Mouse (Mus musculus) thymus, adult 2 months (tissue): ENCODE results near the gene Fgf4. TPM values are rescaled to one million over a fixed set of nuclear protein-coding genes. Genes with fewer than 3 reads are reported as not detected.

ENCODE experiments used
- DNase-seq: peaks from one replicate; pipeline ENCODE4 v3.0.0; 2021
- H3K27ac ChIP-seq: fragments of 200-500 bp; 2 replicates; pipeline ENCODE4 v1.5.1; 2012; ENCODE audit warnings: low read length, control low read depth; ENCODE audit not compliant: control insufficient read depth, insufficient read depth
- H3K27me3 ChIP-seq: fragments of 200-500 bp; 2 replicates; pipeline ENCODE4 v1.6.1; 2012; ENCODE audit warnings: mild to moderate bottlenecking, low read length, moderate library complexity, mixed read lengths; ENCODE audit not compliant: control insufficient read depth, insufficient read depth
- H3K36me3 ChIP-seq: fragments of 200-500 bp; 2 replicates; pipeline ENCODE4 v1.6.1; 2012; ENCODE audit warnings: mild to moderate bottlenecking, low read length, moderate library complexity; ENCODE audit not compliant: control insufficient read depth, insufficient read depth
- H3K4me1 ChIP-seq: fragments of 200-500 bp; replicated peaks from 2 replicates; pipeline ENCODE4 v1.6.1; 2012; ENCODE audit warnings: low read length; ENCODE audit not compliant: control insufficient read depth, insufficient read depth
- H3K4me3 ChIP-seq: fragments of 200-500 bp; 2 replicates; pipeline ENCODE4 v1.5.1; 2012; ENCODE audit warnings: mild to moderate bottlenecking, low read length, control low read depth, moderate library complexity; ENCODE audit not compliant: control insufficient read depth, insufficient read depth
- CTCF ChIP-seq: fragments of 200-500 bp; IDR thresholded peaks from 2 replicates; pipeline ENCODE4 v1.5.1; 2012; ENCODE audit warnings: mild to moderate bottlenecking, control low read depth, low read length, moderate library complexity, borderline replicate concordance; ENCODE audit not compliant: control insufficient read depth, poor library complexity, insufficient read depth; ENCODE audit errors: extremely low read depth
- POLR2A ChIP-seq: fragments of 200-500 bp; IDR thresholded peaks from 2 replicates; pipeline ENCODE4 v1.6.1; 2012; ENCODE audit warnings: mild to moderate bottlenecking, low read length, control low read depth, moderate library complexity; ENCODE audit not compliant: control insufficient read depth, poor library complexity, insufficient read depth; ENCODE audit errors: extremely low read depth
- WGBS: fragments of 180-500 bp; shearing (Covaris S2); methylation state at CpG from one replicate; pipeline ENCODE4 v1.1.7; 2018; 5-methylcytosine and 5-hydroxymethylcytosine counted together
- polyA plus RNA-seq: library from polyadenylated mRNA; depleted of rRNA; stranded (reverse); fragments of >200 nt; gene quantifications from 2 replicates; pipeline ENCODE4 v1.2.3, GENCODE M21; 2012; rRNA removed

Fgf4 gene
- polyA plus RNA-seq, 1 experiment = 0.19 TPM

- Histone ChIP-seq H3K27me3 (no peaks in the 10 kb centered on the region; the same call in 1 of the 2 replicates), H3K36me3 (no peaks in the 10 kb centered on the region), H3K4me3 (no peak overlapping the region), H3K27ac (no peak overlapping the region), H3K4me1 (no peaks in the 10 kb centered on the region)
- TF ChIP-seq POLR2A (no peak), CTCF (peak; percentile 88)
- WGBS = 14% methylated on average over 28 of the region's 28 CpGs
- peak; percentile 53 for DNase-seq
Observed at GRCm38 (mm10) chr7:144906708-144907397, 59.7 kb downstream of the Fgf4 start.

GRCm38 (mm10) chr7:144907793-144908192, 60.6 kb downstream of the Fgf4 start:
- 17% methylated on average over 8 of the region's 8 CpGs for WGBS
- no peak for TF ChIP-seq CTCF
- TF ChIP-seq POLR2A = no peak
- Histone ChIP-seq H3K27ac (no peak overlapping the region), H3K36me3 (no peaks in the 10 kb centered on the region), H3K27me3 (no peaks in the 10 kb centered on the region; the same call in 1 of the 2 replicates), H3K4me3 (no peak overlapping the region), H3K4me1 (no peaks in the 10 kb centered on the region)
- DNase-seq = no peak

- no peak overlapping the region for H3K27ac ChIP-seq
- no peak for DNase-seq
- no peaks in the 10 kb centered on the region for H3K36me3 ChIP-seq
- H3K4me1 ChIP-seq = no peaks in the 10 kb centered on the region
- TF ChIP-seq CTCF (no peak), POLR2A (no peak)
- no peaks in the 10 kb centered on the region; the same call in 1 of the 2 replicates for H3K27me3 ChIP-seq
- WGBS = 72% methylated on average over 7 of the region's 7 CpGs
- no peak overlapping the region for H3K4me3 ChIP-seq
Observed at GRCm38 (mm10) chr7:144908705-144909104, 61.5 kb downstream of the Fgf4 start.

DNA sequence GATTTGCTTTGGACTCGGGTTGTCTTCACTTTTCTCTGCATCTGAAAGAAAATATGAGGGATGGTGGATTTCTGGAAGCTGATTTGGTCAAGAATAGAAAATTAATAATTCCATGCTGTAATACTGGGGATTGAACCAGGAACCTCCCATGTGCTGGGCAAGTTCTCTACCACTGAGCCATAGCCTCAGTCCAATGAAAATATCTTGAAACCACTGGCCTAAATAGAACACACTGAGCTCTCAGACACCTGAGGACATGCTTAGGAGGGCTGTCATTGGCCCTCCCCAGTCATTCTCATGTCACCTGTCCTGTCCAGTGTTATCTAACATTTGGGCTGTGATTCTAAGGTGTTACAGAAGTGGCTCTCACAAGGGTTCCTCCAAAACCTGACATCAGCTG, 64.0 kb downstream of the Fgf4 start:
- Histone ChIP-seq H3K36me3 (no peaks in the 10 kb centered on the region), H3K27me3 (no peaks in the 10 kb centered on the region; the same call in 1 of the 2 replicates), H3K27ac (no peak overlapping the region), H3K4me3 (no peak overlapping the region), H3K4me1 (peaks cover 5% of the 10 kb centered on the region)
- 82% methylated on average over 1 of the region's 1 CpGs for WGBS
- DNase-seq = no peak
- TF ChIP-seq POLR2A (no peak), CTCF (no peak)

- Histone ChIP-seq H3K27me3 (no peaks in the 10 kb centered on the region; the same call in 1 of the 2 replicates), H3K36me3 (no peaks in the 10 kb centered on the region), H3K27ac (no peak overlapping the region), H3K4me1 (peaks cover 5% of the 10 kb centered on the region), H3K4me3 (no peak overlapping the region)
- no peak for TF ChIP-seq POLR2A
- WGBS = 90% methylated on average over 4 of the region's 4 CpGs
- no peak for DNase-seq
Observed at GRCm38 (mm10) chr7:144912897-144913296, 65.7 kb downstream of the Fgf4 start.

- Histone ChIP-seq H3K4me3 (peak overlapping the region; percentile 97), H3K36me3 (no peaks in the 10 kb centered on the region; the same call in 1 of the 2 replicates), H3K4me1 (peaks cover 5% of the 10 kb centered on the region), H3K27me3 (no peaks in the 10 kb centered on the region), H3K27ac (no peak overlapping the region)
- 12% methylated on average over 17 of the region's 17 CpGs for WGBS
- no peak for DNase-seq
- TF ChIP-seq CTCF = no peak
- TF ChIP-seq POLR2A = no peak
Observed at GRCm38 (mm10) chr7:144914296-144914947, 67.3 kb downstream of the Fgf4 start.

Other genes with a start within 250 kb of the Fgf4 start
- 2.8 and 3.7 TPM in 2 replicates for gene Ano1, start 95.4 kb upstream of the Fgf4 start, polyA plus RNA-seq
- 1.9 and 2.0 TPM in 2 replicates for gene Fgf3, start 9.3 kb upstream of the Fgf4 start, polyA plus RNA-seq
- gene Fgf15, start 49.2 kb downstream of the Fgf4 start, polyA plus RNA-seq = 0.40 and 0.42 TPM in 2 replicates
- 23.5 and 26.6 TPM in 2 replicates for gene LTO1, start 67.7 kb downstream of the Fgf4 start, polyA plus RNA-seq
- 14.4 and 21.7 TPM in 2 replicates for gene Ccnd1, start 92.6 kb downstream of the Fgf4 start, polyA plus RNA-seq